Mouse (Mus musculus) E14TG2a.4 (cell line): Measurements from ENCODE around the gene Pank4.

Source experiments
- CTCF ChIP-seq: conservative IDR thresholded peaks from 2 replicates; pipeline ENCODE4 v1.5.1; 2014; ENCODE audit warnings: low read length
- NANOG ChIP-seq: IDR thresholded peaks from 2 replicates; pipeline ENCODE4 v1.6.1; 2014; ENCODE audit warnings: borderline replicate concordance, low read length, mixed read lengths
- POU5F1 ChIP-seq: IDR thresholded peaks from 2 replicates; pipeline ENCODE4 v1.6.1; 2014; ENCODE audit warnings: low read length, borderline replicate concordance

DNA sequence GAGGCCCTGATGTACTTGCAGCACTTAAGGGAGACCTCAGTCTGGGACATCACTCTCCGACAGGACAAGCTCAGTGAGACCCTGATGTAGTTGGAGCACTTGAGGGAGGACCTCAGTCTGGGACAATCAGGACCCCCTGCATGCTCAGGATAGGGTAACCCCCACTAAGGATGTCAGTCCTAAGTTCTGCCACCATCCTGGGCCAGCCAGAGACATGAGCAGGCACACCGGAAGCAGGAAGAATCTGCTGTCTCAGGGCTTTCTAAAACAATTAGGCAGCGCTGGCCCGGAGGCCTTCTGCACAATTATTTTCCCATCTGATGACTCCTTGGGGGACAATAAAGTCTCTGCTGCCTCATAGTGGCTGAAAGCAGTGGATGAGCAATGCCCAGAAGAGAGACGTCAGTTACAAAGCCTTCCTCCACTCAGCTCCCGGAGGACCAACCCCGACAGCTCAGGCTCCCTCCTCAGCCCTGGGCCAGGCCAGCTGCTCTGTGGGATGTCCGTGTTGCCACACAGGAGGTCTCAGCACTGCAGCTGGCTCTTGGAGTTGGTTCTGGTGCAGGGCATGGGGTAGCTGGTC lies 32.7 kb downstream of the Pank4 start:
- no peak for TF ChIP-seq CTCF
- TF ChIP-seq NANOG: no peak
- TF ChIP-seq POU5F1: no peak
